Mouse (Mus musculus) midbrain, embryonic 16.5 days (tissue): Measurements from ENCODE around the gene Tmem214. TPM values are rescaled to one million over a fixed set of nuclear protein-coding genes. Genes with fewer than 3 reads are reported as not detected.

Experiments
- ATAC-seq: fragments of 200-750 bp; cut with Nextera tagmentation; 2 replicates; pipeline ENCODE4 v1.8.0; 2017; ENCODE audit warnings: moderate TSS enrichment
- H3K27ac ChIP-seq: fragments of 300-500 bp; sonication (generic); 2 replicates; pipeline ENCODE4 v1.5.1; 2014; ENCODE audit warnings: mild to moderate bottlenecking, low read length, mixed read lengths
- H3K27me3 ChIP-seq: fragments of 300-500 bp; sonication (generic); 2 replicates; pipeline ENCODE4 v1.6.1; 2014; ENCODE audit warnings: low read depth, low read length, mixed read lengths; ENCODE audit not compliant: control insufficient read depth, insufficient read depth
- H3K36me3 ChIP-seq: fragments of 300-500 bp; sonication (generic); 2 replicates; pipeline ENCODE4 v1.6.1; 2014; ENCODE audit warnings: mild to moderate bottlenecking, low read length, moderate library complexity, mixed read lengths; ENCODE audit not compliant: control insufficient read depth, insufficient read depth
- H3K4me1 ChIP-seq: fragments of 300-500 bp; sonication (generic); 2 replicates; pipeline ENCODE4 v1.6.1; 2014; ENCODE audit warnings: mild to moderate bottlenecking, low read length, mixed read lengths; ENCODE audit not compliant: control insufficient read depth, insufficient read depth
- H3K4me2 ChIP-seq: fragments of 300-500 bp; sonication (generic); 2 replicates; pipeline ENCODE4 v1.6.1; 2014; ENCODE audit warnings: mild to moderate bottlenecking, low read length, mixed read lengths
- H3K4me3 ChIP-seq: fragments of 300-500 bp; sonication (generic); 2 replicates; pipeline ENCODE4 v1.5.1; 2014; ENCODE audit warnings: low read depth, mild to moderate bottlenecking, low read length, moderate library complexity, mixed read lengths
- H3K9ac ChIP-seq: fragments of 300-500 bp; sonication (generic); 2 replicates; pipeline ENCODE4 v1.6.1; 2014; ENCODE audit warnings: low read depth, low read length, mixed read lengths
- H3K9me3 ChIP-seq: fragments of 300-500 bp; sonication (generic); replicated peaks from 2 replicates; pipeline ENCODE4 v1.6.1; 2014; ENCODE audit warnings: mild to moderate bottlenecking, low read length, mixed read lengths; ENCODE audit not compliant: control insufficient read depth, poor library complexity, severe bottlenecking
- WGBS: fragments of 180-500 bp; shearing (Covaris S2); extraction: QIAGEN DNeasy Blood & Tissue Kit; methylation state at CpG from one replicate; pipeline ENCODE4 v1.1.7; 2014; 5-methylcytosine and 5-hydroxymethylcytosine counted together
- polyA plus RNA-seq: library from polyadenylated mRNA; unstranded; fragments of >200 nt; fragmentation: Nextera tagmentation; extraction: Ambion mirVana; gene quantifications from 2 replicates; pipeline ENCODE4 v1.2.1, GENCODE M21; 2015

Gene Tmem214
- polyA plus RNA-seq: 67.5 and 69.7 TPM in 2 replicates

- Histone ChIP-seq H3K27me3 (no peaks in the 10 kb centered on the region), H3K9me3 (no peaks in the 10 kb centered on the region), H3K36me3 (peaks cover 33% of the 10 kb centered on the region), H3K9ac (no peak within 1 kb of the TSS), H3K27ac (no peak within 1 kb of the TSS), H3K4me3 (no peak within 1 kb of the TSS), H3K4me1 (peaks cover 8% of the 10 kb centered on the region), H3K4me2 (no peak within 1 kb of the TSS)
- ATAC-seq: no peak
- WGBS: 96% methylated on average over 3 of the region's 3 CpGs
Measured at GRCm38 (mm10) chr5:30867712-30868111, at the start of gene Tmem214. Gene Tmem214, plus strand, starts transcription at chr5:30868012.

DNA sequence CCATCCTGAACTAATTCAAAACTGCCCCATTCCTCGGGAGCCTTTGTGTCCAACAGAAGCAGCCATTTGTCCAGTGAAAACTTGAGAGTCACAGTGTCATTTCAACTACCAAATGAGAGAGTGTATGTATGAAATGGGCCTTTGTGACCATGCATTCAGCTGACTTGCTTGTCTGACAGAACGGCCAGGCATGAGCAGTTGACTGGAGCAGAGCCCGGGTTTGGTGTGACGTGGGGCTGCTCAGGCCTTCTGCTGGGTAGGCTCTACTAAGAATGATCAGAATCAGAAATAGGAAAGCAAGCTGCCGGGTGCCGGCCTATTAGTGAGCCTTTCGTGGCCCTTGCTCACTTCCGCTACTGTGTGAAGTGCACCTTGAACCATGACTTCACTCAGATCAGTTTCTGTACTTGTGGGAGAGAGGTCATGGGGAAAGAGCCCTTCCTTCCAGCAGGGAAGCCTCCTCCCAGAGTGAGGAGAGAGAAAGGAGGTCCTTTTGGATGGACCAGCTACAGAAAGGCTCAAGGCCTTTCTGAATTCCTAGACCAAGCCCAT, 49.0 kb upstream of the Tmem214 start:
- ATAC-seq: no peak
- Histone ChIP-seq H3K27ac (no peak overlapping the region), H3K4me1 (peaks cover 29% of the 10 kb centered on the region), H3K4me2 (no peak overlapping the region), H3K9me3 (no peaks in the 10 kb centered on the region), H3K4me3 (no peak overlapping the region), H3K9ac (no peak overlapping the region), H3K27me3 (no peaks in the 10 kb centered on the region), H3K36me3 (no peaks in the 10 kb centered on the region)
- WGBS: 84% methylated on average over 8 of the region's 8 CpGs

DNA sequence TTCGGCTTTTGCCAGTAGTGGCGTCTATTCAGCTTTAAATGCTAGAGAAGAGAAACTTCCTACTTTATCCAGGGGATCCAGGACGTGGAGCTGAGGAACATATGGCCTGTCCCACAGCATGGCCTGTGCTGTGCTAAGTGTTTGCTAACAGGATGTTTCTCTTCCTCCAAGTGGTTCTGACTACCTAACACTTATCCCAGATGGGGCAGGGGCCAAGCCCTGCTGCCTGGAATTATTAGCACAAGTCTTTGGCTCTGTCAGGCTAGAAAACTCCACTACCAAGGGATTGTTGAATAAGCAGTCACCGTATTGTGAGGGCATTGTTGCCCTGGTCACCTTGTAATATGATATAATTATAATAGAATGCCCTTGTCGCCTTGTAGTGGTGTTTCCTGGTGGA, 45.1 kb upstream of the Tmem214 start:
- Histone ChIP-seq H3K9me3 (no peaks in the 10 kb centered on the region), H3K4me3 (no peak overlapping the region), H3K4me1 (peaks cover 8% of the 10 kb centered on the region), H3K4me2 (no peak overlapping the region), H3K36me3 (no peaks in the 10 kb centered on the region), H3K27ac (no peak overlapping the region), H3K9ac (no peak overlapping the region), H3K27me3 (no peaks in the 10 kb centered on the region)
- 87% methylated on average over 5 of the region's 5 CpGs for WGBS
- no peak for ATAC-seq

GRCm38 (mm10) chr5:30823091-30823490, 44.7 kb upstream of the Tmem214 start:
- no peak overlapping the region for H3K4me3 ChIP-seq
- no peak for ATAC-seq
- no peaks in the 10 kb centered on the region for H3K36me3 ChIP-seq
- WGBS: 85% methylated on average over 3 of the region's 3 CpGs
- H3K27me3 ChIP-seq: no peaks in the 10 kb centered on the region
- H3K4me1 ChIP-seq: peaks cover 8% of the 10 kb centered on the region
- H3K4me2 ChIP-seq: no peak overlapping the region
- no peak overlapping the region for H3K27ac ChIP-seq
- H3K9me3 ChIP-seq: no peaks in the 10 kb centered on the region
- H3K9ac ChIP-seq: no peak overlapping the region

GRCm38 (mm10) chr5:30824124-30824988, 43.5 kb upstream of the Tmem214 start:
- no peaks in the 10 kb centered on the region for H3K36me3 ChIP-seq
- no peak for ATAC-seq
- no peak overlapping the region for H3K4me2 ChIP-seq
- WGBS: 26% methylated on average over 11 of the region's 11 CpGs
- H3K4me3 ChIP-seq: no peak overlapping the region
- H3K9me3 ChIP-seq: no peaks in the 10 kb centered on the region
- H3K27me3 ChIP-seq: no peaks in the 10 kb centered on the region
- peaks cover 8% of the 10 kb centered on the region for H3K4me1 ChIP-seq
- H3K9ac ChIP-seq: no peak overlapping the region
- H3K27ac ChIP-seq: no peak overlapping the region

DNA sequence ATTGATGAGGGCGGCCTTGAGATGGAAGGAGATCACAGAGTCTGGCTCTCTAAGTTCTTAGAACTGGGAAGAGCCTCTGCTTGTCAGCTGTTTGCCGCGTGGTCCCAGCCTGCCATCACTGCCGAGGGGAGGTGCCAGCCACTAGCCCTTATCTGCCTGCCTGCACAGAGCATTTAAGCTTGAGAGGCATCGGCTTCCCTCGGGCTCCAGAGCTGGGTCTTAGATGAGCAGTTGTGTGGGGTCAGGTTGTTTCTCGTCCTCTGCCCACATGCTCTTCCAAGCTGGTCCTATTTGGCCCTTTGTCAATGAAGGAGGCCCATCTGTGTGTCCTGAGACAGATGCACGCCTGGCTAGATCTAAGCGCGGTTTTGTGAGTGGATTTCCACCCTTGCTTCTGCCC, 42.6 kb upstream of the Tmem214 start:
- Histone ChIP-seq H3K27me3 (no peaks in the 10 kb centered on the region), H3K9me3 (no peaks in the 10 kb centered on the region), H3K4me2 (no peak overlapping the region), H3K9ac (no peak overlapping the region), H3K36me3 (no peaks in the 10 kb centered on the region), H3K4me3 (no peak overlapping the region), H3K4me1 (peaks cover 8% of the 10 kb centered on the region), H3K27ac (no peak overlapping the region)
- no peak for ATAC-seq
- WGBS: 42% methylated on average over 10 of the region's 10 CpGs

DNA sequence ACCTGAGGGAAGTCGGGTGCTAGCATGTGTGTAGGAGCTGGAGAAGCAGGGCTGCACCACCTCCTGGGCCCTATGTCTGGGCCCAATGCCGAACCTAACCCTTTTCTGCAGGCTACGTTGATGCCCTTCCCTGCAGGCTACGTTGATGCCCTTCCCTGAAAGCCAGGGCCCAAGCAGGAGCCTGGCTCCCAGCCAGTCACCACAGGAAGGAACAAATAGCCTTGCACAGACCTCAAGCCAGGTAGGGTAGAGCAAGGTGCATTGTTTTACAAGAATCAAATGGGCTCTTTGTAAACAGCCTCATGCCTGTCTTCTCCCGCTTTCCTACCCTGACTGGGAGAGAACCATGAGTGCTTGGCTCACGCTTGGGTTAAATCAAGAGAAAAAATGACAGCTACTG, 42.0 kb upstream of the Tmem214 start:
- Histone ChIP-seq H3K9me3 (no peaks in the 10 kb centered on the region), H3K36me3 (no peaks in the 10 kb centered on the region), H3K27me3 (no peaks in the 10 kb centered on the region), H3K4me1 (peaks cover 8% of the 10 kb centered on the region), H3K9ac (no peak overlapping the region), H3K4me3 (no peak overlapping the region), H3K27ac (no peak overlapping the region), H3K4me2 (no peak overlapping the region)
- no peak for ATAC-seq
- WGBS: 61% methylated on average over 6 of the region's 6 CpGs

- WGBS: 93% methylated on average over 3 of the region's 3 CpGs
Measured at GRCm38 (mm10) chr5:30833416-30833815, 34.4 kb upstream of the Tmem214 start.

DNA sequence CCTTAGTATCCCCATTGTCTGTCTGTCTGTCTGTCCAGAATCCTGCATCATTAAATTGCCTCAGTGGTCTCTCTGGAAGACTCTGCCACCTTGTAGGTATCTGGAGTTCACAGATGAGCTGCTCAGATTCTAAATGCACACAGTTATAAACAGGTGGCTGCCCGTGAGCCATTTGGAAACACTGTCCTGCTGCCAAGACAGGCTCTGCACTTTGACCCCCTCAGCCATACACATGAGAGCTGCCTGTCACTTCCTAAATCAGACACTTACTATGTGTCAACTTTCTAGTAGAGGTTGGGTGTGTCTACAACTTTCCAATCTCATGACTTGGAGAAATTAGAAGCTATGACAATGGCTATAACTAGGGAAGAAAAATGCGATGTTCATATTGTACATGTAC, 28.1 kb upstream of the Tmem214 start:
- no peaks in the 10 kb centered on the region for H3K27me3 ChIP-seq
- H3K4me2 ChIP-seq: no peak overlapping the region
- no peak overlapping the region for H3K4me3 ChIP-seq
- no peak overlapping the region for H3K9ac ChIP-seq
- WGBS: 87% methylated on average over 2 of the region's 2 CpGs
- no peak overlapping the region for H3K27ac ChIP-seq
- no peaks in the 10 kb centered on the region for H3K4me1 ChIP-seq
- ATAC-seq: no peak
- H3K9me3 ChIP-seq: no peaks in the 10 kb centered on the region
- peaks cover 9% of the 10 kb centered on the region; the same call in 1 of the 2 replicates for H3K36me3 ChIP-seq

More at GRCm38 (mm10) chr5:30833416-30833815, 34.4 kb upstream of the Tmem214 start:
- H3K27me3 ChIP-seq: no peaks in the 10 kb centered on the region
- H3K9ac ChIP-seq: no peak overlapping the region
- no peaks in the 10 kb centered on the region for H3K9me3 ChIP-seq
- ATAC-seq: no peak
- H3K4me3 ChIP-seq: no peak overlapping the region
- H3K4me2 ChIP-seq: no peak overlapping the region
- H3K4me1 ChIP-seq: no peaks in the 10 kb centered on the region
- peaks cover 9% of the 10 kb centered on the region; the same call in 1 of the 2 replicates for H3K36me3 ChIP-seq
- no peak overlapping the region for H3K27ac ChIP-seq
